ENCODE assay signal across 10 mouse cellular contexts in the genomic region with DNA sequence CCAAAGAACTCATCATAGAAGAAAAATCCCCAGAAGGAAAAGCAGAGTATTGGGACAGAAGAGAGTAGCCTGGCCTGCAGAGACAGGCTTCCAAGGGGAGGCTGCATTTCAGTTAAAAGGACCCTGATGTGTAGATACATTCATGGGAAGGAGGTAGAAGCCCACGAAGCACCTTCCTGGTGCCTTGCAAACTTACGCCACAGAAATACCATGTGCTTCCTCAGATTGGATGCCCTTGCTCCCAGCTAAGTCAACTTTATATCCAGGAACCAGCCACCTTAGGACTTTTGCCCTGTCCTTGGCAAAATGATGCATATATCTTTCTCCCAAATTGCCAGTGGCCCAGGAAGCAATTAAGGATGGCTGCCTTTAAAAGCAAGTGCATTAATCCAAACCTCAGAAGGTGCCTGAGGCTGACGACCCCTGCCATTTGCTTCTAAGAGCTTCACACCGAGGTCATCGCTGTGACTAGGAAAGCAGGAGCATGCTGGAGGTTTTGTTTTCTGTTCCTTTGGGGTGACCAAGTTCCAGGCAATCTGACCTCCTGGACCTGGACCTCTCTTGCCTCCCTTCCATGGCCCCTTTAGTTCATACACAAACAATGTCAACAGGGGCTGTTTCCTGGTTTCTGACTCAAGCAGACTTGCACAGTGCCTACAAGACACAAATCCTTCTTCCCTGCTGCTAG. TPM values are rescaled to one million over a fixed set of nuclear protein-coding genes. Genes with fewer than 3 reads are reported as not detected.
DNase-seq lines count a peak whose midpoint lies in the region; ATAC-seq lines count a peak whose summit lies in the region.
"Had no signal": no experiment of that assay in that cellular context is flagged by ENCODE, and none has a peak within 500 bp of the region (broad histone marks: within the 10 kb centered on the region; RNA-seq: fewer than 3 reads in every experiment).

No protein-coding gene starts in this region.

- DNase-seq in heart, postnatal 25 days (ENCODE audit: low spot score) = no peak
- DNase-seq in lung, postnatal 25 days (ENCODE audit: low spot score) = no peak
- DNase-seq in urinary bladder, postnatal 36 days (ENCODE audit: low spot score in 2 of 2) = no peak
- DNase-seq in layer of hippocampus, postnatal 36 days = no peak
- DNase-seq: right cerebral cortex, postnatal 14 days; thymus, postnatal 14 days had no signal

- no peak overlapping the region for H3K4me2 ChIP-seq in heart, embryonic 12.5 days
- no peak overlapping the region for H3K4me2 ChIP-seq in lung, embryonic 15.5 days
- H3K4me2 ChIP-seq in hindbrain, embryonic 15.5 days = no peak overlapping the region
- no peak overlapping the region for H3K4me2 ChIP-seq in neural tube, embryonic 15.5 days

- no peak for ATAC-seq in heart, embryonic 12.5 days (ENCODE audit: insufficient number of reproducible peaks, low FRiP score)
- ATAC-seq in lung, embryonic 15.5 days (ENCODE audit: borderline replicate concordance, extremely low read depth, low FRiP score, low TSS enrichment) = no peak
- ATAC-seq in hindbrain, embryonic 15.5 days (ENCODE audit: low FRiP score, low read depth) = no peak
- ATAC-seq in neural tube, embryonic 15.5 days (ENCODE audit: low FRiP score) = no peak

- intact Hi-C loops in heart, postnatal 25 days (cut with DNase I) = loop anchor here (10.0 kb wide), 1 partner anchor 374 kb away; a partner anchor contains a TSS

- 54% methylated on average over 5 of the region's 5 CpGs for WGBS in heart, embryonic 12.5 days
- WGBS in lung, embryonic 15.5 days = 59% methylated on average over 5 of the region's 5 CpGs
- WGBS in hindbrain, embryonic 15.5 days = 67% methylated on average over 5 of the region's 5 CpGs
- 65% methylated on average over 5 of the region's 5 CpGs for WGBS in neural tube, embryonic 15.5 days

- peaks cover 10% of the 10 kb centered on the region; the same call in 1 of the 2 replicates for H3K36me3 ChIP-seq in heart, embryonic 12.5 days
- H3K36me3 ChIP-seq in lung, embryonic 15.5 days = no peaks in the 10 kb centered on the region
- H3K36me3 ChIP-seq in hindbrain, embryonic 15.5 days = no peaks in the 10 kb centered on the region; the same call in 1 of the 2 replicates
- no peaks in the 10 kb centered on the region for H3K36me3 ChIP-seq in neural tube, embryonic 15.5 days

- peak overlapping the region; percentile 78 for H3K27ac ChIP-seq in heart, embryonic 12.5 days (ENCODE audit: poor library complexity, severe bottlenecking)
- peak overlapping the region; percentile 63 for H3K27ac ChIP-seq in lung, embryonic 15.5 days
- H3K27ac ChIP-seq in hindbrain, embryonic 15.5 days (replicated peaks) = peak overlapping the region; percentile 25; the same call in 1 of the 2 replicates
- peak overlapping the region; percentile 52 for H3K27ac ChIP-seq in neural tube, embryonic 15.5 days (replicated peaks)

- no peak overlapping the region for H3K9ac ChIP-seq in heart, embryonic 12.5 days
- H3K9ac ChIP-seq in lung, embryonic 15.5 days = no peak overlapping the region
- no peak overlapping the region for H3K9ac ChIP-seq in hindbrain, embryonic 15.5 days
- H3K9ac ChIP-seq in neural tube, embryonic 15.5 days (replicated peaks) = no peak overlapping the region

- peaks cover 62% of the 10 kb centered on the region for H3K4me1 ChIP-seq in heart, embryonic 12.5 days (replicated peaks)
- H3K4me1 ChIP-seq in lung, embryonic 15.5 days = peaks cover 45% of the 10 kb centered on the region
- H3K4me1 ChIP-seq in hindbrain, embryonic 15.5 days (replicated peaks) = peaks cover 15% of the 10 kb centered on the region
- H3K4me1 ChIP-seq in neural tube, embryonic 15.5 days = peaks cover 18% of the 10 kb centered on the region

- no peak overlapping the region for H3K4me3 ChIP-seq in heart, embryonic 12.5 days
- H3K4me3 ChIP-seq in lung, embryonic 15.5 days = no peak overlapping the region
- H3K4me3 ChIP-seq in hindbrain, embryonic 15.5 days = no peak overlapping the region
- H3K4me3 ChIP-seq in neural tube, embryonic 15.5 days (replicated peaks) = no peak overlapping the region

- no peaks in the 10 kb centered on the region for H3K9me3 ChIP-seq in heart, embryonic 12.5 days (replicated peaks)
- no peaks in the 10 kb centered on the region for H3K9me3 ChIP-seq in lung, embryonic 15.5 days
- no peaks in the 10 kb centered on the region for H3K9me3 ChIP-seq in hindbrain, embryonic 15.5 days
- H3K9me3 ChIP-seq in neural tube, embryonic 15.5 days (replicated peaks) = no peaks in the 10 kb centered on the region

- H3K27me3 ChIP-seq in heart, embryonic 12.5 days (replicated peaks) = no peaks in the 10 kb centered on the region
- H3K27me3 ChIP-seq in lung, embryonic 15.5 days = no peaks in the 10 kb centered on the region
- H3K27me3 ChIP-seq in hindbrain, embryonic 15.5 days = no peaks in the 10 kb centered on the region
- no peaks in the 10 kb centered on the region for H3K27me3 ChIP-seq in neural tube, embryonic 15.5 days (replicated peaks)

RNA-seq across cellular contexts. Expression of a gene that starts 31.0 kb away (rescaled TPM):
- 70.8 and 71.5 TPM in 2 replicates for polyA plus RNA-seq in heart, embryonic 12.5 days (2016; fragmentation: Nextera tagmentation; extraction: Ambion mirVana)
- total RNA-seq in heart, postnatal 25 days (2021) = 100 to 1,000 TPM; 135 to 205 TPM
- polyA plus RNA-seq in lung, embryonic 15.5 days (2015; fragmentation: Nextera tagmentation; extraction: Ambion mirVana) = 55.5 and 64.4 TPM in 2 replicates
- 42.2 and 47.0 TPM in 2 replicates for polyA plus RNA-seq in hindbrain, embryonic 15.5 days (2015; fragmentation: Nextera tagmentation; extraction: Ambion mirVana)
- polyA plus RNA-seq in neural tube, embryonic 15.5 days (2015; fragmentation: Nextera tagmentation; extraction: Ambion mirVana) = 51.6 and 57.1 TPM in 2 replicates
- 10 to 100 TPM; 49.2 to 60.3 TPM for total RNA-seq in layer of hippocampus, postnatal 36 days (2021)

Comparison
In these comparisons a context has a peak if more than half of its experiments do, and no peak if none do; other contexts are left out.
1. H3K27ac ChIP-seq: peak in every context shown above with its lines; median percentile 78 in heart, embryonic 12.5 days; 63 in lung, embryonic 15.5 days; 52 in neural tube, embryonic 15.5 days; 25 in hindbrain, embryonic 15.5 days.